Mouse (Mus musculus) small intestine, adult 2 months (tissue): ENCODE data around the gene Snx5.

ENCODE experiments used
- CTCF ChIP-seq: fragments of 200-500 bp; IDR thresholded peaks from 2 replicates; pipeline ENCODE4 v1.5.1; 2012; ENCODE audit warnings: low read depth, mild to moderate bottlenecking, control low read depth, inconsistent platforms, low read length, moderate library complexity, mixed read lengths; ENCODE audit not compliant: insufficient replicate concordance, insufficient read length; ENCODE audit errors: extremely low read depth
- POLR2A ChIP-seq: fragments of 200-500 bp; IDR thresholded peaks from 2 replicates; pipeline ENCODE4 v1.6.1; 2012; ENCODE audit warnings: low read depth, mild to moderate bottlenecking, control low read depth, inconsistent platforms, low read length, moderate library complexity

- TF ChIP-seq CTCF, result no peak
- no peak for TF ChIP-seq POLR2A
Measured at GRCm38 (mm10) chr2:144233534-144233933, 37.2 kb downstream of the Snx5 start.
